Mouse (Mus musculus): Measurements from ENCODE around the gene Olfr161.
"Not testable (repeated sequence)": the region's sequence is repeated elsewhere in the genome, so short reads cannot be mapped to it uniquely, and the experiment has no call there.

The Olfr161 gene

GRCm38 (mm10) chr16:3590691-3591090 lies at the start of gene Olfr161:
Gene Olfr161, plus strand, starts transcription at chr16:3591042.
- no peak for DNase-seq

- DNase-seq: no peak
These were observed 27.3 kb upstream of the Olfr161 start for GRCm38 (mm10) chr16:3563553-3563952.

GRCm38 (mm10) chr16:3577658-3578057 lies 13.2 kb upstream of the Olfr161 start:
- not testable (repeated sequence) for DNase-seq

GRCm38 (mm10) chr16:3578227-3578848 lies 12.5 kb upstream of the Olfr161 start:
- DNase-seq: not testable (repeated sequence)

- DNase-seq: not testable (repeated sequence)
These were observed 40.5 kb downstream of the Olfr161 start for GRCm38 (mm10) chr16:3631376-3631775.

- not testable (repeated sequence) for DNase-seq
These were observed 41.9 kb downstream of the Olfr161 start for GRCm38 (mm10) chr16:3632572-3633361.
